Mouse (Mus musculus): ENCODE measurements around the gene Tbc1d22b.

Tbc1d22b gene

DNA sequence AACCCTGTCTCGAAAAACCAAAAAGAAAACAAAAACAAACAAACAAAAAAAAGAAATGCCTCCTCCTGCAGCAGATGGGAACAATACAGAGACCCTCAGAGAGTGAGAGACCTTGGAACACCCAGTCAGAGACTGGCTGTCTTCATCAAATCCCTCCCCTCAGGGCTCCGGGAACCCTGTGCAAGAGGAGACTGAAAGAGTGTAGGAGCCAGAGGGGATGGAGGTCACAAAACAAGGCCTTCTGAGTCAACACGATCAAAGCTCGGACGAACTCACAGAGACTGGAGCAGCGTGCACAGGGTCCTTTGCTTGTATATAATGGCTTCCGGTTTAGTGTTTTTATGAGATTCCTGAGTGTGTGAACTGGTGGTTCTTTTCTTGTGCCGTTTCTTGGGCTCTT is 9.2 kb upstream of the Tbc1d22b start:
- CTCF ChIA-PET = no interaction called here

DNA sequence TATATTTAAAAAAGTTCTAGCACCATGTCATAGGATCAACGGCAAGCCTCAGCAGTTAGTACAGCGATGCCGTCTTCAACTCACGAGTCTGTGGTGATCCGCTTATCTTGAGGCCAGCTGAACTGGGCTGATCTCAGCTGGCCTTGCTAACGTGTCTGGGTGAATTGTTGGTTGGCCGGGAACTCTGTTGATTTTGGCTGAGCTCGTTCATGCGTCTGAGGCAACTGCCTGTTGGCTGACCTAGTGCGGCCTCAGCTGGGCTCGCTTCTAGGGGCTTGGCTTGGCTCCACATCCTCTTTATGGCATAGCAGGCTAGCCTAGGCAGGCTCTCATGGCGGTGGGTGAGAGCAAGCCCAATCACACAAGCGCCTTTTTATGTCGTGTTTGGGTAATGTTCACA is 8.2 kb upstream of the Tbc1d22b start:
- CTCF ChIA-PET = no interaction called here

DNA sequence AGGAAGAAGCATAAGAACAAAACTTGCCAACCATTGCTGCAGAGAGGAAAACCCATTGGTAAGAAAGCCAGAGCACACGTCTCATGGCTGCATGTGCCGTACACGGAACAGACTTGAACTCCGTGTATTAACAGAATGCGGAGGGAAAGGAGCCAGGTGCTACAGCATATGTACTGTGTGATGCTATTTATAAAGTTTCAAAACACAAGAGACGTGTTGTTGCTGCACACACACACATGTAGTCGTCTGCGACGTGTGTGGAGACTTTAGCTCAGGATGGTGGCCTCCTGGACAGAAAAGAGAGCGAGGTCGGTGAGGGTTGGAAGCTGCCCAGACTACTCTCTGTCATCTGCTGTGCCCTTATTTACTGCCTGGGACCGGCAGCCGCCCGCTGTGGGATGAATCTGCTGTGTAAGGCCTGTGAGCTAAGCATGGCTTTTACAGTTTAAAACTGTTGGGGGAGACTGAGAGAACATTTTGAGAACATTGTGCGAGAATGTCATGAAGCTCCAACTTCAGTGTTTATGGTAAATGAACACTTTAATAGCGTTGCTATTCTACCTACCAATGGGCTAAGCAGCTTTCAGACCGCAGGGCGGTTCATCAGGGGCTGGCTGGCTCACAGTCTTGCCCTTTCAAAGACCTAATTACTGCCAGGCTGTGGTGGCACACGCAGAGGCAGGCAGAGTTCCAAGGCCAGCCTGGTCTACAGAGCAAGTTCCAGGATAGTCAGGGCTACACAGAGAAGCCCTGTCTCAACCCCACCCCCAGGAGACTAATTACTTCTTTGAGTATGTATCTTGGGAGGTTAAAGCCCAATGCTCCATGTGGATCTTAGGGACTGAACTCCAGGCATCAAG is 6.5 kb upstream of the Tbc1d22b start:
- CTCF ChIA-PET = no interaction called here

DNA sequence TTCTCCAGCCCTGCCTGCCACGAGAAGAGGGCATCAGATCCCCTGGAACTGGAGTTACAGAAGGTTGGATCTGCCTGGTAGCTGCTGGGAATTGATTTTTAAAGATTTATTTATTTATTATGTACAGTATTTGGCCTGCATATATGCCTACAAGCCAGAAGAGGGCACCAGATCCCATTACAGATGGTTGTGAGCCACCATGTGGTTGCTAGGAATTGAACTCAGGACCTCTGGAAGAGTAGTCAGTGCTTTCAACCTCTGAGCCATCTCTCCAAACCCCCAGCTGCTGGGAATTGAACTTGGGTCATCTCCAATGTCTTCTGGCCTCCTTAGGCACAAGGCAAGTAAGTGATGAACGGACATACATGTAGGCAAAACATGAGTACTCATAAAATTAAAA is 5.5 kb upstream of the Tbc1d22b start:
- CTCF ChIA-PET = interaction anchor here (0.6 kb wide), 1 partner anchor 37 kb away, joined by 3 read pairs; no protein-coding TSS in a partner anchor

DNA sequence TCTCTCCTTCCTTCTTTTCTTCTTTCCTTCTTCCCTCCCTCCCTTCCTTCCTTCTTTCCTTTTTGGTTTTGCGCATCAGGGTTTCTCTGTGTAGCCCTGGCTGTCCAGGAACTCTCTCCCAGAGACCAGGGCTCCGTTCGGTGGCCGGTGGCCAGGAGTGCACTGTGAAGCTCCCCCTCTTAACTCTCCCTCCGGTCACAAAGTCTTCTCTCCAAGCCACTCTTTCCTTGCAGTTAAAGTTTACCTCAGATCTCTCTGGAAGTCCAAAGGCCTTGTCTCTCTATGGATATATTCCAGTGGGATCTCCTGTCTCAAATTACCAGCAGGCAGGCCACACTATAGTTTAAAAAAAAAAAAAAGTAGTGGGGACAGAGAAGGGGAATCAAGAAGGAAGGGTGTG is 4.3 kb upstream of the Tbc1d22b start:
- CTCF ChIA-PET = no interaction called here

DNA sequence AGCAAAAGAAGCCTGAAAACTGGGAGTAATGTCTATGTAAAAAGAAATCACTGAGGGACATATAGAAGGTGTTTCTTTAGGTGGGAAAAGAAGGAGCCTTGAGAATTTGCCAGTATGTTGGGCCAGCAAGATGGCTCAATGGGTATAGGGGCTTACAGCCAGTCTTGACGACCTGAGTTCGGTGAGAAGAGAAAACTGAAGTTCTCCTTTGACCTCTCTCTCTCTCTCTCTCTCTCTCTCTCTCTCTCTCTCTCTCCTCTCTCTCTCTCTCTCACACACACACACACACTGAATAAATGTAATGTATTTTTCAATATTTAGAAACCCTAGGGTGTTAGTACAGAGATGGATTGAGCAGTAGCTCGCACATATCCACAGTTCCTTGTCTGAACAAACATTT is 1.1 kb upstream of the Tbc1d22b start:
- CTCF ChIA-PET = no interaction called here

DNA sequence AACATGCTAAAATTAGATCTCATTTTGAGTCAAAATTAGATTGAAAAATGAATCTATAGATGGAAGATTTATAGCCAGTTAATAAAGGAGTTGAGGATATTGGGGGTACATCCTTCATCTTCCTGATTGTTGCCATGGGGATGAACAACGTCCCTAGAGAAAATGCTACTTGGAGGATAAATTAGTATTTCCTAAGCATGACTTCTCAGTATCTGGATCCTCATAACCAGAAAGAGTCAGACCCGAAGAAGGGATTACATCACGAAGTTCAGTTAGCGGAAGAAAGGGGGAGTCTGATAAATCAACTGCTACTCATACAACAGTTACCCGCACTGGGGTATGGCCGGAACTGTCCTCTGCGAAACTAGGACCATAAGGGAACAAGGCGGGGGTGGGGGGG is 591 bp upstream of the Tbc1d22b start:
- CTCF ChIA-PET = no interaction called here

DNA sequence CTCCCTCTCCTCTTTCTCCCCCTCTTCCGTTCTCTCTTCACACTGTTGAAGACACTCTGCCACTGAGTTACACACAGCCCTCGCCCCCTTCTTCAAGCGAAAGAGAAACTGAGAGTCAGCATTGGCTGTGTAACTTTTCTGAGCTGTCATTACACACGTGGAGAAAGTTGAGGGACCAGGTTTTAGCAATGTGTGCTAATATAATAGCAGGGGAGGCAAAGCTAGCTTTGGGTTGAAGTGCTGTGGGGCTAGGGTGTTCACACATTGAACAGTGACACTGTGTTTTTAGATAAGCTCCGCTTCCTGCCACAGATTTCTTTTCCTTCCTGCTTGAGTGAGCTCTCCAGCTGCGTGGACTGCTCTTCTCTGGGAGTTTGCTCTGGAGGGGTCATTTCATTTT is 1.4 kb downstream of the Tbc1d22b start:
- CTCF ChIA-PET = no interaction called here

DNA sequence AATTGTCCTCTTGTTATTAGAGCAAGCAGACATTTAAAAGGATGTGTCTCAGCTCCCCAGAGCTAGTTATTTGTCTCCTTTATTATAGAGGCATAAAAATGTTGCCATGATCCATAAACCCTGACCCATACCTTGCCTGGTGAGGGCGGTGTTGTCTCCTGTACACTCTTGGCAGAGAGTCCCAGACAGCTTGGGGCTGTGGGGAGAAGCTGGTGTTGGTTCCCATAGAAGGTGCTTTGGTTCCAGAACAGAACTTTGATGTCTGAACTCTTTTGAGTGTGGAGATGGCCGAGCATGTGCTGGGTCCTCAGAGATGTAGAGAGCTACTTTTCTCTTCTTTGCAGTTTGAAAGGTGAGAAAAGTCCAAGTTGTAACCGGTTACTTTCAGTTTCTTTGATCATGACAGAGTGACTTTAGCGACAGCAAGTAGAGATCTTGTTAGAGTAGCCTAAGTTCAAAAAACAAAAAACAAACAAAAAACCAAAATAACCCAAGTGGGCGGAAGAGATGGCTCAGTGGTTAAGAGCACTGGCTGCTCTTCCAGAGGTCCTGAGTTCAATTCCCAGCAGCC is 2.7 kb downstream of the Tbc1d22b start, which contains the start of gene Tmem217:
Gene Tmem217 (minus strand): TSS at position 224 of the 571 bp plus-strand sequence.
- CTCF ChIA-PET = interaction anchor here (0.7 kb wide), 1 partner anchor 1987 kb away, joined by 3 read pairs; the partner anchor contains the start of gene AI413582

DNA sequence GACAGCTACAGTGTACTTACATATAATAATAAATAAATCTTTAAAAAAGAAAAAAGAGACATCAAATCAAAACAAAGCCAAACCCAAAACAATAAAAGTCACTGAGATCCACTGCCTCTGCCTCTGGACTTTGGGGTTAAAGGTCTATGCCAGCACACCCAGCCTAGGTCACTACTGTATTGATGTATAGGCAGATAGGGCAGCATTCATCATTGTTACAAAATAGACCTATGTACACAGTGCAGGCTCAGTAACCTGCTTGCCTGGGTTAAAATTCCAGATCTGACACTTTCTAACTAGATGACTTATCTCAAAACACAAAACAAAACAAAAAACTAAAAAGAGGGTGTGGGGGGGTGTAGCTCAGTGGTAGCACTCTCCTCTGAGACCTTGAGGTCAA is 4.6 kb downstream of the Tbc1d22b start:
- CTCF ChIA-PET = no interaction called here

DNA sequence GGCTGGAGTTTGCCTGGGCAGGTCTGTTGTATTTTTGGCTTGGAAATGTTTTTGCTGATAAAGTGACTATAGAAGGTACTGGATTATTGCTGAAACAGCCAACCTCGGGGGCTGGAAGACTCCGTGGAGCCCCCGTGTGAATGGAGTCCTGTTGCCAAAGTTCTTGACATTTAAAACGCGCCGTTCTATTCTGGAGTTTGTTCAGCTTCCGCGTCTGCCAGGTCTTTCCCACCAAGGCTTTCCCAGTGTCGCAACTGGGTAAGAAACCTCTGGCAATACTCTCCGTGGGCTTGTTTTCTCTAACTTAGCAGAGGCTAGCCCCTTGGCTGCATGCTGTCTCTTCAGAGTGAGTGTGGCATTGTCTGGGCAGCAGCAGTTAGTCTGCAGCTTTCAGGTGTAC is 6.9 kb downstream of the Tbc1d22b start:
- CTCF ChIA-PET = interaction anchor here (0.6 kb wide), 1 partner anchor 50 kb away, joined by 4 read pairs; no protein-coding TSS in a partner anchor

DNA sequence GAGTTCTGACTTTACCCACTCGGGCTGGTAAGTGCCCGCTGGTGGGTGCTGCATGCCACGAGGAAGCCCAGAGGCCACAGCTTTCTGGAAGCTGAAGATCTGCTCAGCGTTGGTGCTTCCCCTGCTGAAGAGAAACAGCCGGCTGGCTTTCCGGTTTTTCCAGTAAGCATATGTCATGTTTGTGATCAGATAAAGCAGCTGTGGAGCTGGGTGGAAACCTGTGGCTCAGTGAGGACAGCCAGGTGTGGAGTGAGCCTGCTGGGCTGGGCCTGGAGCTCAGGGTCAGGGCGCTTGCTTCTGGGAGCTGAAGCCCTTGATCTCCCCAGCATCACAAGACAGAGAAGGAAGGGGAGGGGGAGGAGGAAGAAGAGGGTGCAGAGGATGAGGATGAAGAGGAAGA is 7.3 kb downstream of the Tbc1d22b start:
- CTCF ChIA-PET = interaction anchor here (0.6 kb wide), 1 partner anchor 51 kb away, joined by 4 read pairs; no protein-coding TSS in a partner anchor

DNA sequence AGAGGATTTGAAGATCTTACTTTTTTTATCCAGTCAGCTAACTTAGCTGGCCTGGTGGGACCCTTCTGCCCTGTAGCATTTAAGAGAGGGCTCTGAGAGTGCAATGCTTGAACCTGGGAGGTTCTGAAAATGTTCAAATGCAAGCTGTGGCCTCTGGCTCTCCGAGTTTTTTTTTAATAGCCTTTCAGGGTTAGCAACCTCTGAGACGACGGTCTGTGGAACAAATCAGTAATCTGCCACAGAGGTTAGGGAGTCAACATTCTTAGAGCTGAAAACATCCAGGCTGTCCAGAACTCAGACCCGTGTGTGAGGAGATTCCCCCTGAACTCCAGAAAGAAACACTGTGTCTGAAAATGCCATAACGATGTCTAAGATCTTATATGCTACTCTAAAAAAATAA is 8.9 kb downstream of the Tbc1d22b start:
- CTCF ChIA-PET = no interaction called here

DNA sequence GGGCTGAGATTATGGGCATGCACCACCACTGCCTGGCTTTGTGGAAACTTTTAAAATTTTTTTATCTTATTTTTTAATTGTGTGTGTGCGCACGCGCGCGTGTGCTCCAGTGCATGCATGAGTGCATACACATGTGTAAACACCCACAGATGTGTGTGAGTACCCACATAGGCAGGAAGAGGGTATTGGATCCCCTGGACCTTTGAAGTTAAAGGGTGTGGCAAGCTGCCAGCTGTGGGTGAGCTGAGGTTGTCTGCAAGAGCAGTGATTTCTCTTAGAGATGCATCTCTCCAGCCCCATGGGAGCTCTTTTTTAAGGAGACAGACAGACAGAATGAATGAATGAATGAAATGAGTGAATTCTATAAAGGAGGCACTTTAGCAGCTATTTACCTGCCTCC is 15.9 kb downstream of the Tbc1d22b start:
- CTCF ChIA-PET = no interaction called here

DNA sequence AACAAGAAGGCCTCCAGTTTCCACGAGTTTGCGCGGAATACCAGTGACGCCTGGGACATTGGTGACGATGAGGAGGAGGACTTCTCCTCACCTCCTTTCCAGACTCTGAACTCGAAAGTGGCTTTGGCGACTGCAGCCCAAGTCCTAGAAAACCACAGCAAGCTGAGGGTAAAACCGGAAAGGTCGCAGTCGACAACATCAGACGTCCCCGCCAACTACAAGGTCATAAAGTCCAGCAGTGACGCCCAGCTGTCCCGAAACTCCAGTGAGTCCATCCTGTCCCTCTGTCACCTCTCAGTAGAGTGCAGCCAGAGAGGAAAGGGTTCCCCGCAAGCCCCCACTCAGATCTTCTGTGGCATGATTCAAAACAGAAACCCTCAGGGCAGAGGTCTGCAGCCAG is 18.9 kb downstream of the Tbc1d22b start:
- CTCF ChIA-PET = no interaction called here

DNA sequence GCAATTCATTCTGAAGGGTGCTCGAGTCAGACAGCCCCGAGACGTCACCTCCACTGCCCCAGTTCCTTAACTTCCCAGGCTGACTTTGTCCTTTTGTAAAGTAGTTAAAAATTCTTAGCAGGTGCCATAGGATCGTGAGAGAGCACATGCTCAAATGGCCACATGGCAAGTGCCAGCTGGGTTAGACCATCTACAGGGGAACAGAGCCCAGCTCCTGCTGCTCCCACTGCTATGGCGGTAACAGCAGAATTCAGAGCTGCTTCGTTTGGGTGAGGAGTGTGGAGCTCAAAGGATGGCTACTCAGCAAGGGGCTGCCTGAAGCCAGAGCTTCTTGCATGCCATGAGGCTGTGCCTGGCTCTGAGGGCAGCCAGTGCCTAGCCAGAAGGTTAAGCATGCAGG is 20.2 kb downstream of the Tbc1d22b start:
- CTCF ChIA-PET = interaction anchor here (0.6 kb wide), 1 partner anchor 37 kb away, joined by 3 read pairs; no protein-coding TSS in a partner anchor

DNA sequence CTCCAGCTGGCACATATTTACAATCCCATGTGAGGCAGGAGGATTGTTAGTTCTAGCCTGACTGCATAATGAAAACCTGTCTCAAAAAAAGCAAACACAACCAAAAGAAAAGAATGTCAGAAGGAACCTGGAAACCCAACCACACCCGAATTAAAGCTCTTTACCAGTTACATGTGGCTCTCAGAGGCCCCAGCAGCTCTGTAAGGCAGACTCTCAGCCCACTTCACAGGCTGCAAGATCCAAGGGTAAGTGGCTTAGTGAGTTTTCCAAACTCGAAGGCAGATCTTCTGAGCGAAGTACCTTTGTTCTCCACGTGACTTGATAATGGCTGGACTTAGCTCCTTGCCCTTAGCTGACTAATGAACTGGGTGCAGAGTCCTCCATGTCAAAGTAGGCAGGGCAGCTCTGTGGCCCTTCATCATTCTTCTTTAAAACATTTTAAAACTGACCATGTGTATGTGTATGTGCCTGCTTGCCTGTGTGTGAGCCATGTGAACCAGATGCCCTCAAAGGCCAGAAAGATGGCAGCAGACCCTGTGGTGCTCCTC is 30.1 kb downstream of the Tbc1d22b start:
- CTCF ChIA-PET = no interaction called here

DNA sequence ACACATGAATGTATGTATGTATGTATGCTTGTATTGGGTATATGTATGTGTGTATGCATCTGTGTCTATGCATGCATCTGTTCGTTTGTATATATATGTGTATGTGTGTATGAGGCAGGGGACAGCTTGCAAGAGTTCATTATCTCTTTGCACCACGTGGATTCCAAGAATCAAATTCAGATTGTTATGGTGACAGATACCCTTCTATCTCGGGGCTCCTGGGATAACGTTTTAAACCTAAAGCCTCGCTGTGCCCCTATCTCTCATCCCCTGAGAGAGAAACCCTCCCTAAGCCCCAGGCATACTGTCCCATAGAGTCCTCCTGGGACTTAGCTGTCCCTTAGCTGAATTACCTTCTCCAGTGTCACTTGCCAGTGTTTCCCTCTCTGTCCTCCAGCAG is 34.0 kb downstream of the Tbc1d22b start:
- CTCF ChIA-PET = interaction anchor here (0.5 kb wide), 1 partner anchor 1943 kb away, joined by 4 read pairs; no protein-coding TSS in a partner anchor

DNA sequence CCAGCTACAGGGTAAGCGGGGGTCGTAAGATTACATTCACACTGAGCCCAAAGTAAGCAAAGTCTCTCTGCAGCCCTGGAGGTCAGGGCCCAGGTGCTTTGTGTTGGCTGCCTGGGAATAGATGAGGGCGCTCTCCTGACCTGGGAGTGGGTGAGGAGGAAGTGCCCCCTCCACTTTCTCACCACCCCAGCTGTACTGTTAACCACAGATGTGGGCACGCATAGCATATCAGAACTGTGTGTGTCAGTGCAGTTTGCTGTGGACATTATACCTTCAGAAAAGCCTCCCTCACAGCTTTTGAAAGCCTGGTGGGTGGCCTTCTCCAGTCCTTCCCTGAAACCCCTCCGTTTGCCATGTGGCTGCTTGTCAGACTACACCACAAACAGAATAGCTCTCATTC is 34.7 kb downstream of the Tbc1d22b start:
- CTCF ChIA-PET = interaction anchor here (0.5 kb wide), 1 partner anchor 1944 kb away, joined by 4 read pairs; no protein-coding TSS in a partner anchor

DNA sequence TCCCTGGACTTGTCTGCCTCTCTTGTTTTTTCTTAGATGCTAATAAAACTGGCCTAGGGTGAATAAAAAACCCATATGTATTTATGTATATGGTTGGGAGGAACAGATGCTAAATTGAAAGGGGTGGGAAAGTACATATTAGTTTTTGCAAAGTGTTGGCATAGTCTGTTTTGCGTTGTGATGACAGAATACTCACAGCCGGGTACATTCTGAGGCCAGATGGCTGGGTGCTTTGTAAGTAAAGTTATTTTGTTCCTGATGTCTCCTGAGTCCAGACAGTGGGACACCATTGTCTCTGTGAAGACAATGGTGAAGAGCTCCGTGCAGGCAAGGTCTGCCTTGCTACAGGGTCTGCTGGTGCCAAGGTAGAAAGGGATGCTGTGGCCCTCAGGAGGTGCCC is 35.2 kb downstream of the Tbc1d22b start:
- CTCF ChIA-PET = no interaction called here

DNA sequence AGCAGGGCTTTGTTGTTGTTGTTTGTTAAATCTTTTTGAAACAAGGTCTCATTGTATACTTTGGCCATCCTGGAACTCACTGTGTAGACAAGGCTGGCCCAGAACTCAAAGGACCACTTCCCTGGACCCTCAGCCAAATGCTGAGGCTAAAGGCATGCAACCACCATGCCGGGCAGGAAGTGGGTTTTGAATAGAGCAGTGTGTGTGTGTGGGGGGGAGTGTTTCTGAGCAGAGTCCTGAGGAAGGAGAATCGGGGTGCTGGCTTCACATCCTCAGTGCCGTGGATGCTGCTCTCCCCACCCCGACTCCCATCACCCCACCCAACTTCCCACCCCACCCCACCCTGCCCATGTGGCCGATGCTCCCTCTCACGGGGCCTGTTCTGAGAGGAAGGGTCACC is 35.9 kb downstream of the Tbc1d22b start:
- CTCF ChIA-PET = no interaction called here

DNA sequence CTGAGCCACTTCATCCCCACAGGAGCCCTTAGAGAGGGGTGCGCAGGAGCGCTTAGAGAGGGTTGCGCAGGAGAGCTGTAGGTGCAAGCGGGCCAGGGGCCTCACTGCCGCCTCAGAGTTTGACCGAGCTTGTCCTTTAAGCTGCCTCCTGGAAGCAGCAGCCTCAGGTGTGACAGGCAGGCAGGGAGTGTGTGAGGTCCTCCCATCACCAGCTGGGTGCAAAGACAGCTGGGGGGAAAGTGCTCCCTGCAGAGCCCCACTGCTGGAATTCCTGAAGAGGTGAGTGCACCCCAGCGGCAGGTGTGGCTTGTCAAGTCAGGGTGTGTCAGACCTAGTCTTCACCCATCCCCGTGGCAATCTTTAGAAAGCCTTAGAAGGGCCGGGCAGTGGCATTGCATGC is 37.3 kb downstream of the Tbc1d22b start:
- CTCF ChIA-PET = no interaction called here

Measured in spleen, embryonic (tissue).